In the genomic region with DNA sequence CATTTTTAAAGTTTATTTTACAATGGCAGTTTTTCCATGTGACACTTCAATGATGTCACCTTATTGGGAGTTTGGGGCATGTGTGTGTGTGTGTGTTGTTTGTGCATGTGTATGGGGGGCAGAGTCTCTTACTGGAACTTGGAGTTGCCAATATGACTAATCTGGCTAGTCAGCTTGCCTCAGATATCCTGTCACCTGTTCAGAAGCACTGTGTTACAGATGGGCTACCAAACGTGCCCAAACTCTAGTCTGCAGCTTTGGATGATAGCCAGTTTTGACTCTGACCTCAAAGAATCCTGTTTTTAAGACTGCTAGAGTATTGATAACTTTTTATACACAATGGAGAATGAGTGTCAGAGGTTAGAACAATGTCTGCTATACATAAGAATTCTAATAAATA, we compare ENCODE assay signal across 18 mouse cellular contexts.
DNase-seq lines count a peak whose midpoint lies in the region; ATAC-seq and TF ChIP-seq lines count a peak whose summit lies in the region.
"Had no signal": no experiment of that assay in that cellular context is flagged by ENCODE, and none has a peak within 500 bp of the region (broad histone marks: within the 10 kb centered on the region; RNA-seq: fewer than 3 reads in every experiment).

No protein-coding gene starts in this region.

- peak; percentile 37 for DNase-seq in forebrain, postnatal 0 days
- peak; percentile 29 for DNase-seq in CH12.LX (ENCODE audit: extremely low read depth)
- peak; percentile 45 to 68 for DNase-seq in cerebellum, postnatal 10 days
- no peak for DNase-seq in kidney, adult 2 months
- no peak for DNase-seq in left cerebral cortex, postnatal 10 days (ENCODE audit: extremely low spot score in 1 of 2, low spot score in 2 of 2)
- DNase-seq: adrenal gland, adult 8-10 months; heart, postnatal 14 days; kidney, adult 11 months; kidney, postnatal 10 days; lung, postnatal 14 days; right cerebral cortex, postnatal 4 days; thymus, postnatal 25 days had no signal

- no peak overlapping the region for H3K4me2 ChIP-seq in forebrain, postnatal 0 days (ENCODE audit: low read depth)
- H3K4me2 ChIP-seq in forebrain, embryonic 13.5 days, result no peak overlapping the region
- no peak overlapping the region for H3K4me2 ChIP-seq in CH12.LX (ENCODE audit: insufficient read depth, low read depth, poor library complexity, severe bottlenecking)
- H3K4me2 ChIP-seq in myocyte (ENCODE audit: low read depth), result no peak overlapping the region
- H3K4me2 ChIP-seq: embryonic facial prominence, embryonic 13.5 days; heart, embryonic 11.5 days; hindbrain, embryonic 14.5 days; neural tube, embryonic 13.5 days had no signal

- dilution Hi-C loops in CH12.LX (cut with MboI; ENCODE audit: extremely low pct_ligation_motif_present, extremely low pct_unique_long_range_greater_than_20kb, low sequenced_read_pairs), result no loop called here

- no peak overlapping the region for H3K4me3 ChIP-seq in forebrain, postnatal 0 days (ENCODE audit: low read depth, low read length)
- no peak overlapping the region for H3K4me3 ChIP-seq in forebrain, embryonic 13.5 days
- no peak overlapping the region for H3K4me3 ChIP-seq in CH12.LX (replicated peaks in 1 of 3; ENCODE audit: low read depth in 2 of 3, low read length in 2 of 3, poor library complexity in 1 of 3)
- no peak overlapping the region for H3K4me3 ChIP-seq in myocyte
- no peak overlapping the region for H3K4me3 ChIP-seq in kidney, adult 2 months (ENCODE audit: insufficient read depth, low read depth, low read length)
- H3K4me3 ChIP-seq: embryonic facial prominence, embryonic 13.5 days; neural tube, embryonic 13.5 days had no signal

- no peak overlapping the region for H3K27ac ChIP-seq in forebrain, postnatal 0 days (ENCODE audit: low read depth, low read length)
- H3K27ac ChIP-seq in forebrain, embryonic 13.5 days, result no peak overlapping the region
- no peak overlapping the region for H3K27ac ChIP-seq in CH12.LX (ENCODE audit: insufficient read depth, low read depth)
- no peak overlapping the region for H3K27ac ChIP-seq in kidney, adult 2 months (ENCODE audit: insufficient read depth, low read depth, low read length)
- H3K27ac ChIP-seq: embryonic facial prominence, embryonic 13.5 days; hindbrain, embryonic 14.5 days; neural tube, embryonic 13.5 days had no signal

- in situ Hi-C loops in CH12.LX (cut with MboI; ENCODE audit: low pct_ligation_motif_present, low pct_unique_long_range_greater_than_20kb, low sequenced_read_pairs), result no loop called here

- no peak for TF ChIP-seq RAD21 in CH12.LX (IDR thresholded peaks at IDR 0.05; ENCODE audit: low read depth, low read length)

- peak; percentile 41; the same call in 1 of the 2 replicates for TF ChIP-seq EP300 in CH12.LX (IDR thresholded peaks at IDR 0.05; ENCODE audit: low read length)

- TF ChIP-seq CTCF in forebrain, postnatal 0 days (IDR thresholded peaks at IDR 0.05; ENCODE audit: low read depth), result no peak
- TF ChIP-seq CTCF in CH12.LX (conservative IDR thresholded peaks at IDR 0.05 in 1 of 2, IDR thresholded peaks at IDR 0.05 in 1 of 2; ENCODE audit: low read depth in 2 of 2, low read length in 2 of 2), result no peak
- TF ChIP-seq CTCF in kidney, adult 2 months (conservative IDR thresholded peaks at IDR 0.05; ENCODE audit: insufficient read depth, insufficient read length, low read depth, low read length), result no peak

- H3K79me2 ChIP-seq in CH12.LX (replicated peaks; ENCODE audit: control insufficient read depth, extremely low read depth, insufficient read depth, poor library complexity, severe bottlenecking) (no peaks in the 10 kb centered on the region), myocyte (ENCODE audit: control insufficient read depth, insufficient read depth) (no peaks in the 10 kb centered on the region)

- no peaks in the 10 kb centered on the region; the same call in 1 of the 2 replicates for H3K36me3 ChIP-seq in forebrain, postnatal 0 days (ENCODE audit: insufficient read depth)
- peaks cover 11% of the 10 kb centered on the region; the same call in 1 of the 2 replicates for H3K36me3 ChIP-seq in forebrain, embryonic 13.5 days (ENCODE audit: poor library complexity, severe bottlenecking)
- H3K36me3 ChIP-seq in CH12.LX (replicated peaks in 1 of 2; ENCODE audit: control insufficient read depth in 1 of 2, insufficient read depth in 1 of 2, low read length in 1 of 2), result peaks cover 2 to 45% of the 10 kb centered on the region in 2 experiments
- H3K36me3 ChIP-seq in myocyte (ENCODE audit: control insufficient read depth, insufficient read depth), result no peaks in the 10 kb centered on the region
- H3K36me3 ChIP-seq in kidney, adult 2 months (ENCODE audit: control insufficient read depth, insufficient read depth, low read length), result no peaks in the 10 kb centered on the region

- no peak overlapping the region for H3K9ac ChIP-seq in forebrain, postnatal 0 days
- H3K9ac ChIP-seq in forebrain, embryonic 13.5 days, result no peak overlapping the region
- H3K9ac ChIP-seq in CH12.LX (ENCODE audit: insufficient read depth, low read depth), result no peak overlapping the region
- H3K9ac ChIP-seq: embryonic facial prominence, embryonic 13.5 days; hindbrain, embryonic 14.5 days; neural tube, embryonic 13.5 days had no signal

- no peaks in the 10 kb centered on the region for H3K27me3 ChIP-seq in forebrain, postnatal 0 days (ENCODE audit: insufficient read depth, low read length)
- no peaks in the 10 kb centered on the region for H3K27me3 ChIP-seq in forebrain, embryonic 13.5 days
- H3K27me3 ChIP-seq in CH12.LX (replicated peaks) (no peaks in the 10 kb centered on the region), myocyte (ENCODE audit: control insufficient read depth, insufficient read depth, insufficient read length) (no peaks in the 10 kb centered on the region)
- H3K27me3 ChIP-seq in kidney, adult 2 months (replicated peaks; ENCODE audit: control insufficient read depth, insufficient read depth, low read length), result no peaks in the 10 kb centered on the region
- H3K27me3 ChIP-seq: embryonic facial prominence, embryonic 13.5 days; neural tube, embryonic 13.5 days had no signal

- no peaks in the 10 kb centered on the region for H3K9me3 ChIP-seq in forebrain, postnatal 0 days (ENCODE audit: low read length)
- H3K9me3 ChIP-seq in forebrain, embryonic 13.5 days (replicated peaks), result no peaks in the 10 kb centered on the region
- no peaks in the 10 kb centered on the region for H3K9me3 ChIP-seq in CH12.LX (replicated peaks; ENCODE audit: low read length)
- H3K9me3 ChIP-seq: embryonic facial prominence, embryonic 13.5 days; neural tube, embryonic 13.5 days had no signal

- no peak for TF ChIP-seq POLR2A in CH12.LX (IDR thresholded peaks at IDR 0.05; ENCODE audit: low read depth, low read length)
- no peak for TF ChIP-seq POLR2A in myocyte (IDR thresholded peaks at IDR 0.05; ENCODE audit: insufficient read length, low read depth)
- no peak for TF ChIP-seq POLR2A in kidney, adult 2 months (IDR thresholded peaks at IDR 0.05; ENCODE audit: low read depth, low read length)

- H3ac ChIP-seq in myocyte (ENCODE audit: control insufficient read depth, insufficient read length), result no peak overlapping the region

- ATAC-seq in forebrain, postnatal 0 days, result 0 out of 2 replicates have a peak, but pooled peaks have one; percentile 32
- no peak for ATAC-seq in forebrain, embryonic 13.5 days

- 29% methylated on average over 1 of the region's 1 CpGs for WGBS in forebrain, postnatal 0 days
- 55% methylated on average over 1 of the region's 1 CpGs for WGBS in forebrain, embryonic 13.5 days
- 23% methylated on average over 1 of the region's 1 CpGs for WGBS in kidney, adult 2 months

- H3K4me1 ChIP-seq in forebrain, postnatal 0 days (ENCODE audit: insufficient read depth), result 0 out of 2 replicates have a peak, but pooled peaks cover 4% of the 10 kb centered on the region
- H3K4me1 ChIP-seq in forebrain, embryonic 13.5 days, result peaks cover 6% of the 10 kb centered on the region; the same call in 1 of the 2 replicates
- H3K4me1 ChIP-seq in CH12.LX (ENCODE audit: control insufficient read depth in 1 of 2, insufficient read depth in 2 of 2), result peaks cover 16 to 54% of the 10 kb centered on the region in 2 experiments
- peaks cover 3% of the 10 kb centered on the region for H3K4me1 ChIP-seq in kidney, adult 2 months (ENCODE audit: control insufficient read depth, insufficient read depth, low read length)

- intact Hi-C loops in left cerebral cortex, postnatal 10 days (cut with DNase I), result no loop called here

TF ChIP-seq in CH12.LX, 34 proteins besides CTCF, POLR2A, EP300 and RAD21:
- TF ChIP-seq BHLHE40 (IDR thresholded peaks at IDR 0.05; ENCODE audit: low read depth, low read length) (peak; percentile 76), MEF2A (IDR thresholded peaks at IDR 0.05; ENCODE audit: borderline replicate concordance, low read depth, low read length) (0 out of 2 replicates have a peak, but pooled peaks have one; percentile 28), ZMIZ1 (IDR thresholded peaks at IDR 0.05; ENCODE audit: low read depth, low read length) (no peak), IRF4 (IDR thresholded peaks at IDR 0.05; ENCODE audit: low read depth, low read length) (peak; percentile 71), ZC3H11A (IDR thresholded peaks at IDR 0.05; ENCODE audit: low read depth, low read length) (no peak), ETS1 (conservative IDR thresholded peaks at IDR 0.05; ENCODE audit: low read depth, low read length) (peak; percentile 85)

TF ChIP-seq in myocyte, 11 proteins besides CTCF, POLR2A, EP300 and RAD21:
- TF ChIP-seq MYOD1 (IDR thresholded peaks at IDR 0.05; ENCODE audit: control insufficient read depth in 1 of 3, insufficient read length in 2 of 3, low read depth in 2 of 3) (peak in 2 of 3 experiments; percentile 27 to 42), MYOG (IDR thresholded peaks at IDR 0.05; ENCODE audit: control insufficient read depth in 1 of 3, insufficient read depth in 1 of 3, insufficient read length in 2 of 3, low read depth in 2 of 3) (peak in 1 of 3 experiments; percentile 5), REST (IDR thresholded peaks at IDR 0.05; ENCODE audit: insufficient read depth, insufficient read length) (no peak)
TF ChIP-seq in myocyte: peak in this region for 2.

Comparison
In these comparisons a context has a peak if more than half of its experiments do, and no peak if none do; other contexts are left out.
1. DNase-seq: peak in forebrain, postnatal 0 days (single experiment), CH12.LX (single experiment) and cerebellum, postnatal 10 days (2 of 2); none in kidney, adult 2 months (single experiment) and left cerebral cortex, postnatal 10 days (0 of 2).